Mouse (Mus musculus) urinary bladder, postnatal 4 days (tissue): ENCODE data around the gene Ube2l6.

Experiments used
- DNase-seq, 2 experiments: peaks; one replicate each; pipeline ENCODE4 v3.0.0; 2021 to 2022; ENCODE audit warnings: low spot score in 2 of 2

Ube2l6 gene

GRCm38 (mm10) chr2:84798493-84798921 is at the start of gene Ube2l6:
Ube2l6 (plus strand) TSS chr2:84798828.
- peak; percentile 59 to 74 for DNase-seq

- DNase-seq = no peak
Measured at GRCm38 (mm10) chr2:84750115-84750514, 48.5 kb upstream of the Ube2l6 start.

- DNase-seq = no peak
Measured at GRCm38 (mm10) chr2:84756245-84756644, 42.4 kb upstream of the Ube2l6 start.

- no peak for DNase-seq
Measured at GRCm38 (mm10) chr2:84757026-84757682, 41.5 kb upstream of the Ube2l6 start.

- DNase-seq = no peak
Measured at GRCm38 (mm10) chr2:84758542-84759127, 40.0 kb upstream of the Ube2l6 start.

GRCm38 (mm10) chr2:84760777-84761176 is 37.9 kb upstream of the Ube2l6 start:
- no peak for DNase-seq

- DNase-seq = no peak
Measured at GRCm38 (mm10) chr2:84761309-84761708, 37.3 kb upstream of the Ube2l6 start.

GRCm38 (mm10) chr2:84761840-84762239 is 36.8 kb upstream of the Ube2l6 start:
- no peak for DNase-seq

- DNase-seq = no peak
Measured at GRCm38 (mm10) chr2:84762295-84762694, 36.3 kb upstream of the Ube2l6 start.

GRCm38 (mm10) chr2:84762818-84763217 is 35.8 kb upstream of the Ube2l6 start:
- DNase-seq = no peak

- no peak for DNase-seq
Measured at GRCm38 (mm10) chr2:84770501-84770900, 28.1 kb upstream of the Ube2l6 start.

GRCm38 (mm10) chr2:84772454-84772853 is 26.2 kb upstream of the Ube2l6 start:
- DNase-seq = no peak

- DNase-seq = no peak
Measured at GRCm38 (mm10) chr2:84773195-84773594, 25.4 kb upstream of the Ube2l6 start.

- peak; percentile 79 to 81 for DNase-seq
Measured at GRCm38 (mm10) chr2:84774751-84775150, 23.9 kb upstream of the Ube2l6 start.

GRCm38 (mm10) chr2:84775241-84775640 is 23.4 kb upstream of the Ube2l6 start, which contains the start of gene Serping1:
Serping1 (minus strand) TSS chr2:84775444.
- no peak for DNase-seq

- no peak for DNase-seq
Measured at GRCm38 (mm10) chr2:84775665-84776064, 23.0 kb upstream of the Ube2l6 start.

- DNase-seq = no peak
Measured at GRCm38 (mm10) chr2:84777706-84778105, 20.9 kb upstream of the Ube2l6 start.

- no peak for DNase-seq
Measured at GRCm38 (mm10) chr2:84779210-84779609, 19.4 kb upstream of the Ube2l6 start.

- no peak for DNase-seq
Measured at GRCm38 (mm10) chr2:84783315-84783714, 15.3 kb upstream of the Ube2l6 start.

- no peak for DNase-seq
Measured at GRCm38 (mm10) chr2:84783840-84784566, 14.6 kb upstream of the Ube2l6 start.

- no peak for DNase-seq
Measured at GRCm38 (mm10) chr2:84788316-84788715, 10.3 kb upstream of the Ube2l6 start.

- no peak for DNase-seq
Measured at GRCm38 (mm10) chr2:84790418-84790817, 8.2 kb upstream of the Ube2l6 start.

- DNase-seq = no peak
Measured at GRCm38 (mm10) chr2:84792516-84792915, 6.1 kb upstream of the Ube2l6 start.
